Mouse (Mus musculus): ENCODE measurements around the gene Tram1l1.
A peak's percentile ranks its signal among the peaks of the same experiment; 100 is the strongest.
"Not testable (repeated sequence)": the region's sequence is repeated elsewhere in the genome, so short reads cannot be mapped to it uniquely, and the experiment has no call there.

The Tram1l1 gene

DNA sequence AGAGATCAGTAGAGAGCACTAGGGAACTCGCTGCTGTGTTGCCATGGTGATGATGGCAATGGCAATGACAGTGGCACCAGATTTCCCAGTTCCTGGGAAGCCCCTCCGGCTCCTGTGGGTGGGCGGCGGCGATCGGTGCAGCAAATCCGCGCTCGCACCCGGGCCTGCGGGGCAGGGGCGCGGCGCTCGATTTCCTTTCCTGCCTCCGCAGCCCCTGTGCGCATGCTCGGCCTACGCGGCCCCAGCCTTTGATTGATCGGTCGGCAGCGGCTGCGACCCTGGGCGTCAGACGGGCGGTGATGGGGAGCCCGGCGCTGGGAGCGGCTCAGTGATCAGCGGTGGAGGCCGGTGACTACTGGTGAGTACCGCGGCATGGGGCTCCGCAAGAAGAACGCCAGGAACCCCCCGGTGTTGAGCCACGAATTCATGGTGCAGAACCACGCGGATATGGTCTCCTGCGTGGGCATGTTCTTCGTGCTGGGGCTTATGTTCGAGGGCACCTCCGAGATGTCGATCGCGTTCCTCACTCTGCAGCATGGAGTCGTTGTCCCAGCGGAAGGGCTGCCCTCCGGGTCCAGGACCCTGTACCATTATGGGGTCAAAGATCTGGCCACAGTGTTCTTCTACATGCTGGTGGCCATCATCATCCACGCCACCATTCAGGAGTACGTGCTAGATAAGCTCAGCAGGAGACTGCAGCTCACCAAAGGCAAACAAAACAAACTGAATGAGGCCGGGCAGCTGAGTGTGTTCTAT, at the start of gene Tram1l1:
TSS of gene Tram1l1 (plus strand) at position 35 of the 756 bp plus-strand sequence.
- peak; percentile 2 for DNase-seq

DNA sequence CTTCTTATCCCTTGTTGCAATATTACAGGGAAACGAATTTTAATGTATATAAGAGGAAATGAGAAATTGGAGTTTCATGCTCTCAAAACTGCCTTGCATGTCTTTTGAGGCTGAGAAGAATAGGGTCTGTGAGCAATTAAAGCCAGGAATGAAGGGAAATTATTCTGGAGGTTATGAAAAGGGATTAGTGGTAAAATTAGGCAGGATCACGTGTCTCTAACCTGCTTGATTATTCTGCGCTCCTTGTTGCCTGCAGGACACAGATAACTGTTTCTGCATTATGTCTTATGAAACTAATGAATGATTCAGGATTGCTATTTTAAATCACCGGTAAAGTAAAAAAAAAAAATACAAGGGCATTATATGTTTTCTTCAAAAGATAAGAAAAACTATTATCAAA, 49.4 kb upstream of the Tram1l1 start:
- no peak for DNase-seq

DNA sequence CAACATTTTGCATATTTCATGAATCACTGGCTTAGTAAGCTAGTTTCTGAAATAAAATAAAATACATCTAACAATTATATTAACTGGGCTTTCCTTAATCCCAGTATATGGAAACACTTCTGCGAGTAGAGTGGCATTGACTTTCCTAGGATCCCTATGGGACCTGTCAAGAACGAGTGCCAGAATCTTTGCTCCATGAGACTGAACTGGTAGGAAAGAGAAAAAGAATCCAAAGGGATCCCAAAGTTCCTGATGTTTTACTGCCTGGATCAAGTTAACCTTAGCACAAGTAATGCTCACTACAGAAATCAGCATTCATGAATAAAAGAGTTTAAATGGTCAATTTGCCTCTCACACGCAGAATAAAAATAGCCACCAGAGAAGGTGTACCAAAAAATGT, 49.0 kb upstream of the Tram1l1 start:
- DNase-seq: no peak

DNA sequence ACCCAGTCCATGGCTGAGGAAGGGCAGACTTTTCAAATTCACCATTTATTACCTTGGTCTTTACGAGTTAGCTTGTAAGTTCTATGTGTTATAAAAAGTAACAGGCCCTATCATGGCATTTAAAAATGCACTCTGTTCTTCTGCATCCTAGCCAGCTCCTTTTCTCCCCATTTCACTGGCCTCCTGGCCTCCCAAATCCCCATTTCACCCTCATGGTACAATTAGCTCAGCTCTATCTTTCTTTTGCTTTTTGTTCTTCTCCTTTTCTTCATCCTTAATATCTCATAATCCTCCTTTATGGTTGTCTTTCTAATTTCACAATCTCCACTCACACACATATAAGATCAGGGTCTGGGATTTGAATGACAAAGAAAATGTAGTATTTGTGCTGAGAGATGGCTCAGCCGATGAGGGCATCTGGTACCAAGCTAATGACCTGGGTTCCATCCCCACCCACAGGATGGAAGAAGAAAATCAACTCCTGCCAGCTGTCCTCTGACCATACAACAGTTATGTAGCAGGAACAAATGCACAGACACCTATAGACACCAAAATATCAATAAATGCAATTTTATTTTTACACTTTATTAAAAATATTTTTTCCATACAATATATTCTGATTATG, 48.1 kb upstream of the Tram1l1 start:
- DNase-seq: no peak

DNA sequence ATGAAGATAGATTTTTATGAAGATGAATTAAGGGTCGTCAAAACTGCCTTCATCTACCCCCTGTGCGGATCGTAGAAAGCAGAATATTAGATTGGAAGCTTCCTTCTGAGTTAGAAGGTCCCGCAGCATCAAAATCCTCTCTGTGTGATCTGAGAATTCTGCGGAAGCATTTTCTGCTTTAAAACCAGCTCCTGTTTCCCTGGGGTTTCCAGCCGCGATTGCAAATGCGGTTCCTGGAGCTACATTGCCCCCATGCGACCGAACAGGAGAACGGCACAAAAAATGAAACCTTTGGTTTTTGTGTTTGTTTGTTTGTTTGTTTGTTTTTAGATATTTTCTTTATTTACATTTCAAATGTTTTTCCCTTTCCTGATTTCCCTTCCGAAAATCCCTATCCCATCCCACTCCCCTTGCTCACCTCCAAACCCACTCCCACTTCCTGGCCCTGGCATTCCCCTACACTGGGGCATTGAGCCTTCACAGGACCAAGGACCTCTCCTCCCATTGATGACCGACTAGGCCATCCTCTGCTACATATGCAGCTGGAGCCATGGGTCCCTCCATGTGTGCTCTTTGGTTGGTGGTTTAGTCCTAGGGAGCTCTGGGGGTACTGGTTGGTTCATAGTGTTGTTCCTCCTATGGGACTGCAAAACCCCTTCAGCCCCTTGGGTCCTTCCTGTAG, 45.6 kb upstream of the Tram1l1 start:
- peak; percentile 11 for DNase-seq

DNA sequence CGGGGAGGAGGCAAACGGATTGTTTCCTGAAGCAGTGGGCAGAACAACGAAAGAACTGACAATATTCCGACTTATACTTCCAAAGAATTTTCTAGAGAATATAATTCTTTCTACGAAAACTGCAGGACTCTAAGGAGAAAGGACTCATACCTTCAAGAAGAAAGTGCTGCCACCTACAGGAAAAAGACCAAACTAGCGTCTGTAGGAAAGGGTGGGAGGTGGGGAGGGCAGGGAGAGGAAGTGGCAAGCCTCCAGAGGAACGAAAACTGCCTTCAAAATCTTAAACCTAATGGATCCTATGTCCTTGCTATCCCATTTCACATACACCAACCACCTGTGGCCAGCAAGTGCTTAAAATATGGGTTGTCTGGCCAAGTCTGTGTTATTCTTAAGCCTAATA, 31.7 kb upstream of the Tram1l1 start:
- not testable (repeated sequence) for DNase-seq

DNA sequence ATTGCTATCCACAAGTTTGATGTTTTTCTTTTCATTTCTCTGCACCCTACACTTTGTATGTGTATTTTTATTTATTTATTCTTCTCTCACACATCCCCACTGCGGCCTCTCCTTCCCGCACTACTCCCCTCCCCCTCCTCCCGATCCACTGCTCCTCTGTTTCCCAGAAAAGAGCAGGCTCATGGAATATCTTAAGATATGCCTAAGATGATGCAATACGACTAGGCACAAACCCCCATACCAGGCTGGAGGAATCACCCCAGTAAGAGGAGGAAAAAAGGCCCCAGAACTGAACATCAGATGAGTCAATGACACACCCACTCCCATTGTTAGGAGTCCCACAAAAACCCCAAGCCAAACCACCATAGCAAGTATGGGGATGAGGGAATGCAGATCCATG, 1.4 kb upstream of the Tram1l1 start:
- no peak for DNase-seq

DNA sequence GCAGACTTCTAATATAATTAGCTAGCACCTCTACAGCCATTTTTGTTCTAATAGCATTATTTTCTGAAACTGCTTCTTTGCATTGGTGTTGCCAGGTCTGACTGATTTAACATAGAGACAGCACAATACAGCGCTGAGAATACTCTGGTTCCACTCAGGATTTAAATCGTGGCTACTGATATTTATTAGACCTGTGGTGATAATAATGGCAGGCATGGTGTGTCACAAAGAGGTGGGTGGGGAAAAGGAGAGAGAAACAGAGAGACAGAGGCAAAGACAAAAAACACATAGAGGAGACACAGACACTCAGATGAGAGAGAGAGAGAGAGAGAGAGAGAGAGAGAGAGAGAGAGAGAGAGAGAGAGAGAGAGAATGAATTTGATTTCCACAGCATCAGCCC, 257 bp upstream of the Tram1l1 start:
- DNase-seq: no peak

DNA sequence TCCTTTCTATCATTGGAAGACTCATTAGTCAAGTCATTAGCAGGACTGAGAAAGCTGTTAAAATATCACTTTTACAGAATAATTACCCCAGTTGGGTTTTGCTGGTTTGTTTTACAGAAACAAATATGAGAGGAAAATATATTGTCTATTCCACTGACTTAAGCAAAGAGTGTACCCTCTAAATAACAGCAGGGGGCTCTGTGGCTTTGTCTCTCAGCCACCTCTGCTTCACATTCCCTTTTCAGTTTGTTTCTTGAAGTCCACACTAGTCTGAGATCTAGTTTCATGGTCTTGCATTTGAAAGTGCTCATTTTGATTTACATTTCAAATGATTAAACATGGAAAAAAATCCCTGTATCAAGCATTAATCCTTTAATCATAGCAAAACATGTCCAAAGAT, 25.8 kb downstream of the Tram1l1 start:
- no peak for DNase-seq

DNA sequence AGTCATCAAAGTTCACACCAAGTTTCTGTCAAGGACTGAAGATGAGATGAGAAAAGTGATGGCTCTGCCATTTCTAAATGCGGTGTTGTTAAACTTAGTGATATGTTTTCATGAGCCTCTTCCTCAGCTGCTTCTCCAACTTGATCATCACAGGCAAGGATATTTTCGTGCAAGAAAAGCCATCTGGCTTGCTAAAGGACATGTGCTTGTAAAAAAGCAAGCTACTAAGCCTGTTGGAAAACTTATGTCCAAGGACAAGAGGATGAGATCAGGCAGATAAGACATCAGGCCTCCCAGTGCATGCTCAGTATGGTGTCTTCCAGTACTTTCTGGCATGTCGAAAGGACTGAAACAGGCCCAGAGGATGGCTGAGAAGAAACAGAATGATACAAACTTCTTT, 36.9 kb downstream of the Tram1l1 start:
- DNase-seq: no peak

DNA sequence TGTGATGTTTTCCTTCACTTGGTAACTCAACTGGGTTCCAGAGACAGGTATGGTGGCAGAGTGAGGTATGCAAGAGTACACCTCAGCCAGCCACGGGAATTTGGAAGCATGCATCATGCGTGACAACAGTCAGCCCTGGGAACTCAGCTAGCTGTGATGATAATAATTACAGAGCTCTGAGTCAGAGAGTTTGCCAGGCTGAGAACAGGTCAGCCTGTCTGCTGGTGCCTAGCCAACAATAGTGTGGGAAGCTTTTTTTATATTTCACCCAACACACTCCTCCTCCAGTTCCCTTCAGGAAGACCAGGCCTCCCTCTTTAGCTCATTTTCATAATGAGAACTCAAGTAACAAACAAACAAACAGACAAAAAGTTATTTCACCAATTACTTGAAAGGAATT, 51.4 kb downstream of the Tram1l1 start:
- no peak for DNase-seq
